Mouse (Mus musculus) lung, postnatal 0 days (tissue): ENCODE measurements around the gene Elf2. TPM values are rescaled to one million over a fixed set of nuclear protein-coding genes. Genes with fewer than 3 reads are reported as not detected.
A peak's percentile ranks its signal among the peaks of the same experiment; 100 is the strongest.

ENCODE experiments used
- ATAC-seq: fragments of 200-750 bp; cut with Nextera tagmentation; 2 replicates; pipeline ENCODE4 v1.8.0; 2017; ENCODE audit warnings: moderate library complexity
- DNase-seq: peaks from one replicate; pipeline ENCODE4 v3.0.0-alpha.2; 2016; ENCODE audit warnings: low spot score
- H3K27ac ChIP-seq: fragments of 300-500 bp; sonication (generic); 2 replicates; pipeline ENCODE4 v1.5.1; 2014; ENCODE audit warnings: antibody characterized with exemption, mild to moderate bottlenecking, low read length, mixed read lengths
- H3K27me3 ChIP-seq: fragments of 300-500 bp; sonication (generic); replicated peaks from 2 replicates; pipeline ENCODE4 v1.6.1; 2014; ENCODE audit warnings: low read length, mixed read lengths; ENCODE audit not compliant: insufficient read depth
- H3K36me3 ChIP-seq: fragments of 300-500 bp; sonication (generic); 2 replicates; pipeline ENCODE4 v1.6.1; 2014; ENCODE audit warnings: low read length, mixed read lengths; ENCODE audit not compliant: insufficient read depth
- H3K4me1 ChIP-seq: fragments of 300-500 bp; sonication (generic); 2 replicates; pipeline ENCODE4 v1.6.1; 2014; ENCODE audit warnings: antibody characterized with exemption, low read depth, low read length, mixed read lengths; ENCODE audit not compliant: insufficient read depth
- H3K4me2 ChIP-seq: fragments of 300-500 bp; sonication (generic); replicated peaks from 2 replicates; pipeline ENCODE4 v1.6.1; 2014; ENCODE audit warnings: low read depth, mild to moderate bottlenecking, low read length, moderate library complexity, mixed read lengths
- H3K4me3 ChIP-seq: fragments of 300-500 bp; sonication (generic); 2 replicates; pipeline ENCODE4 v1.5.1; 2014; ENCODE audit warnings: low read depth, low read length
- H3K9ac ChIP-seq: fragments of 300-500 bp; sonication (generic); replicated peaks from 2 replicates; pipeline ENCODE4 v1.6.1; 2014; ENCODE audit warnings: low read depth, mild to moderate bottlenecking
- H3K9me3 ChIP-seq: fragments of 300-500 bp; sonication (generic); 2 replicates; pipeline ENCODE4 v1.6.1; 2016; ENCODE audit warnings: low read length, mixed read lengths
- CTCF ChIP-seq: IDR thresholded peaks from 2 replicates; pipeline ENCODE4 v1.5.1; 2016; ENCODE audit warnings: antibody characterized with exemption, mild to moderate bottlenecking
- EP300 ChIP-seq: IDR thresholded peaks from 2 replicates; pipeline ENCODE4 v1.6.1; 2016; ENCODE audit warnings: antibody characterized with exemption, mild to moderate bottlenecking, control low read depth
- WGBS: fragments of 180-500 bp; shearing (Covaris S2); extraction: QIAGEN DNeasy Blood & Tissue Kit; methylation state at CpG from one replicate; pipeline ENCODE4 v1.1.7; 2014; 5-methylcytosine and 5-hydroxymethylcytosine counted together
- microRNA-seq: library from miRNA; unstranded; fragments of <30 nt; microRNA quantifications from one replicate; pipeline ENCODE4, GENCODE M21; 2016
- polyA plus RNA-seq: library from polyadenylated mRNA; unstranded; fragments of >200 nt; fragmentation: Nextera tagmentation; extraction: Ambion mirVana; gene quantifications from 2 replicates; pipeline ENCODE4 v1.2.1, GENCODE M21; 2015

The Elf2 gene
- polyA plus RNA-seq, 1 experiment from 2014 or later, result 55.8 TPM

GRCm38 (mm10) chr3:51209503-51210314, 130.8 kb downstream of the Elf2 start:
- DNase-seq, result peak; percentile 42
- no peak overlapping the region for H3K4me3 ChIP-seq
- no peaks in the 10 kb centered on the region for H3K4me1 ChIP-seq
- 77% methylated on average over 7 of the region's 7 CpGs for WGBS
- H3K36me3 ChIP-seq, result no peaks in the 10 kb centered on the region
- H3K9me3 ChIP-seq, result no peaks in the 10 kb centered on the region
- TF ChIP-seq CTCF (no peak), EP300 (0 out of 2 replicates have a peak, but pooled peaks have one; percentile 45)
- no peaks in the 10 kb centered on the region for H3K27me3 ChIP-seq
- no peak overlapping the region for H3K9ac ChIP-seq
- H3K4me2 ChIP-seq, result no peak overlapping the region
- peak; percentile 60 for ATAC-seq
- no peak overlapping the region for H3K27ac ChIP-seq

GRCm38 (mm10) chr3:51208633-51209032, 131.8 kb downstream of the Elf2 start:
- 68% methylated on average over 5 of the region's 5 CpGs for WGBS
- Histone ChIP-seq H3K36me3 (no peaks in the 10 kb centered on the region), H3K4me3 (no peak overlapping the region), H3K27ac (no peak overlapping the region), H3K9ac (no peak overlapping the region), H3K4me1 (no peaks in the 10 kb centered on the region), H3K4me2 (no peak overlapping the region), H3K9me3 (no peaks in the 10 kb centered on the region), H3K27me3 (no peaks in the 10 kb centered on the region)
- ATAC-seq (no peak), DNase-seq (no peak)
- TF ChIP-seq CTCF (no peak), EP300 (no peak)

- H3K4me1 ChIP-seq, result no peaks in the 10 kb centered on the region
- H3K9me3 ChIP-seq, result no peaks in the 10 kb centered on the region
- TF ChIP-seq EP300, result no peak
- no peak for TF ChIP-seq CTCF
- no peak overlapping the region for H3K4me2 ChIP-seq
- no peaks in the 10 kb centered on the region for H3K27me3 ChIP-seq
- no peak overlapping the region for H3K9ac ChIP-seq
- no peaks in the 10 kb centered on the region for H3K36me3 ChIP-seq
- WGBS, result 79% methylated on average over 7 of the region's 7 CpGs
- no peak overlapping the region for H3K4me3 ChIP-seq
- H3K27ac ChIP-seq, result no peak overlapping the region
- DNase-seq (no peak), ATAC-seq (no peak)
These were observed 133.9 kb downstream of the Elf2 start for GRCm38 (mm10) chr3:51206521-51206920.

GRCm38 (mm10) chr3:51204897-51205296, 135.6 kb downstream of the Elf2 start:
- 94% methylated on average over 14 of the region's 14 CpGs for WGBS
- TF ChIP-seq EP300 (no peak), CTCF (no peak)
- ATAC-seq, result no peak
- no peaks in the 10 kb centered on the region for H3K27me3 ChIP-seq
- DNase-seq, result no peak
- no peaks in the 10 kb centered on the region for H3K36me3 ChIP-seq
- no peaks in the 10 kb centered on the region for H3K4me1 ChIP-seq
- no peak overlapping the region for H3K27ac ChIP-seq
- no peak overlapping the region for H3K4me3 ChIP-seq
- H3K9me3 ChIP-seq, result no peaks in the 10 kb centered on the region
- no peak overlapping the region for H3K4me2 ChIP-seq
- H3K9ac ChIP-seq, result no peak overlapping the region

GRCm38 (mm10) chr3:51204441-51204840, 136.0 kb downstream of the Elf2 start:
- no peak for DNase-seq
- WGBS, result 92% methylated on average over 5 of the region's 5 CpGs
- H3K9me3 ChIP-seq, result no peaks in the 10 kb centered on the region
- TF ChIP-seq CTCF (peak; percentile 22), EP300 (no peak)
- H3K27me3 ChIP-seq, result no peaks in the 10 kb centered on the region
- no peak overlapping the region for H3K4me2 ChIP-seq
- no peaks in the 10 kb centered on the region for H3K4me1 ChIP-seq
- H3K9ac ChIP-seq, result no peak overlapping the region
- no peak overlapping the region for H3K27ac ChIP-seq
- H3K36me3 ChIP-seq, result no peaks in the 10 kb centered on the region
- no peak overlapping the region for H3K4me3 ChIP-seq
- ATAC-seq, result no peak

GRCm38 (mm10) chr3:51203906-51204305, 136.6 kb downstream of the Elf2 start:
- H3K9ac ChIP-seq, result no peak overlapping the region
- no peaks in the 10 kb centered on the region for H3K27me3 ChIP-seq
- no peak overlapping the region for H3K27ac ChIP-seq
- no peaks in the 10 kb centered on the region for H3K9me3 ChIP-seq
- no peak for TF ChIP-seq EP300
- TF ChIP-seq CTCF, result no peak
- DNase-seq, result no peak
- H3K4me2 ChIP-seq, result no peak overlapping the region
- H3K36me3 ChIP-seq, result no peaks in the 10 kb centered on the region
- 87% methylated on average over 6 of the region's 6 CpGs for whole genome bisulfite sequencing
- no peaks in the 10 kb centered on the region for H3K4me1 ChIP-seq
- H3K4me3 ChIP-seq, result no peak overlapping the region
- ATAC-seq, result no peak

Small RNAs within 50 kb of the gene (microRNA-seq; reads per million reads assigned to microRNA genes)
- gene Gm24282, result not detected

Other genes with a start within 250 kb of the Elf2 start
- gene Noct, start 116.2 kb downstream of the Elf2 start, polyA plus RNA-seq, result 4.1 and 4.2 TPM in 2 replicates
- not detected in 2 replicates for gene Mgarp, start 56.1 kb upstream of the Elf2 start, polyA plus RNA-seq
- 498 and 517 TPM in 2 replicates for gene Ndufc1, start 68.3 kb upstream of the Elf2 start, polyA plus RNA-seq
- gene Naa15, start 74.5 kb upstream of the Elf2 start, polyA plus RNA-seq, result 12.7 and 16.9 TPM in 2 replicates
- gene Rab33b, start 143.3 kb upstream of the Elf2 start, polyA plus RNA-seq, result 24.9 and 26.2 TPM in 2 replicates
- 2.1 TPM in 2 replicates for gene Setd7, start 220.2 kb upstream of the Elf2 start, polyA plus RNA-seq